Comparison of ENCODE assay signal across 8 mouse cellular contexts in the genomic region with DNA sequence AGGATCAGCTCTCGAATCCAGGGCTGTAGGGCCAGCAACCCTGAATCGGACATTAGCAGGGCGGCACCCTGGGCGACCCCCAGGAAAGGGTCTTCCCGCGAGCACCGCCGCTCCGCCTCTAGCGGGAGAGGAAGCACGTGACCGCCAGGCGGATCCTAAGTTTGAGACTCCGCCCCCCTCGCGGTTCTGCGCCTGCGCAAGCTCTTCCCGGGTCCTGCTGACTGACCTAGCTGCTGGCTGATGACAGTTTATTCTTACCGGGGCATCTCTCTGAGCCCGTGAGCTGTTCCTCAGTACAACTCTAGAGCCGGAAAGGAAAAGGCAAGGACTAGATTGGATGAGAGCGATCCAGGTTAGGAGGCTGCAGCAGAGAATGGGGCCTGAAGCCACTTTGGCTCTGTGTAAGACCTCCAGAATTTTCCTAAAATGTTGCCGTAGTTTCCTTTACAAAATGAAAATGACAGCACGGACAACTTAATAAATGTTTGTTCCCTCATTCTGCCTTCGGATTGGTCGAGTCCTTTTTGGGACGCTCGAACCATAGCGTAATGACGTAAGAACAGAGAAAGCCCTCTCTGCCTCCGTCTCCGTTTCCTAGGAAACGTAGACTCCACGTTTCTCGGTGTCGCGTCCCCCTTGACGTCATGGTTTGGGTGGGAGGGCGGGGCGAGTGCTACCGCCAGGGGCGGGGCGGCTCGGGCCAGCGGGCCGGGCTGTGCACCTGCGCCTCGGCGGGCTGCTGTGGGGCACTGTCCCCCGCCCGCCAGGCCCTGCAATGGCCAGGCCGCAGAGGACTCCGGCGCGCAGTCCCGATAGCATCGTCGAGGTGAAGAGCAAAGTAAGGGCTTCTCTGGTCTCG. TPM values are rescaled to one million over a fixed set of nuclear protein-coding genes. Genes with fewer than 3 reads are reported as not detected.
DNase-seq lines count a peak whose midpoint lies in the region; ATAC-seq and TF ChIP-seq lines count a peak whose summit lies in the region.

A gene (minus strand): TSS at position 137 of the 859 bp plus-strand sequence.
A gene (plus strand): TSS at position 183 of the 859 bp plus-strand sequence.

- 0% methylated on average over 53 of the region's 60 CpGs for WGBS in embryonic facial prominence, embryonic 14.5 days
- under 1% methylated on average over 60 of the region's 60 CpGs for whole genome bisulfite sequencing in limb, embryonic 14.5 days
- under 1% methylated on average over 60 of the region's 60 CpGs for WGBS in midbrain, postnatal 0 days

- peak; percentile 95 for DNase-seq in 3T3-L1 (ENCODE audit: low read depth, low spot score)
- DNase-seq in adrenal gland, postnatal 4 days (ENCODE audit: low spot score in 2 of 2): peak; percentile 90 to 94
- DNase-seq in embryonic facial prominence, embryonic 14.5 days (ENCODE audit: low spot score): peak; percentile 96
- DNase-seq in heart, adult 8-10 months (ENCODE audit: low spot score): peak; percentile 94
- DNase-seq in kidney, adult 9 months: peak; percentile 97
- DNase-seq in limb, embryonic 14.5 days (ENCODE audit: low spot score): peak; percentile 97
- DNase-seq in midbrain, postnatal 0 days (ENCODE audit: low spot score): peak; percentile 96
- DNase-seq in spleen, postnatal 14 days (ENCODE audit: low spot score in 2 of 2): peak; percentile 96

- TF ChIP-seq CTCF in midbrain, postnatal 0 days (IDR thresholded peaks at IDR 0.05): peak; percentile 19; the same call in 1 of the 2 replicates

- TF ChIP-seq POLR2A in limb, embryonic 14.5 days (IDR thresholded peaks at IDR 0.05; ENCODE audit: borderline replicate concordance, extremely low read depth, insufficient read depth, insufficient read length): 0 out of 2 replicates have a peak, but pooled peaks have one; percentile 50

- no peaks in the 10 kb centered on the region for H3K27me3 ChIP-seq in embryonic facial prominence, embryonic 14.5 days (replicated peaks; ENCODE audit: control insufficient read depth, insufficient read depth, low read length)
- H3K27me3 ChIP-seq in limb, embryonic 14.5 days (ENCODE audit: control insufficient read depth, insufficient read depth, low read length): no peaks in the 10 kb centered on the region
- H3K27me3 ChIP-seq in midbrain, postnatal 0 days (ENCODE audit: insufficient read depth, low read length): no peaks in the 10 kb centered on the region

- H3K4me3 ChIP-seq in embryonic facial prominence, embryonic 14.5 days (ENCODE audit: low read depth, low read length): peak within 1 kb of the TSS; percentile 74
- peak within 1 kb of the TSS; percentile 63 for H3K4me3 ChIP-seq in limb, embryonic 14.5 days (replicated peaks; ENCODE audit: low read length)
- H3K4me3 ChIP-seq in midbrain, postnatal 0 days (ENCODE audit: low read depth, low read length): peak within 1 kb of the TSS; percentile 67

- H3K4me1 ChIP-seq in embryonic facial prominence, embryonic 14.5 days (ENCODE audit: control insufficient read depth, insufficient read depth, low read length): peaks cover 6% of the 10 kb centered on the region; the same call in 1 of the 2 replicates
- peaks cover 7% of the 10 kb centered on the region; the same call in 1 of the 2 replicates for H3K4me1 ChIP-seq in limb, embryonic 14.5 days (ENCODE audit: control insufficient read depth, insufficient read depth, low read length)
- 0 out of 2 replicates have a peak, but pooled peaks cover 10% of the 10 kb centered on the region for H3K4me1 ChIP-seq in midbrain, postnatal 0 days (ENCODE audit: insufficient read depth, low read length)

- peak within 1 kb of the TSS; percentile 67 for H3K9ac ChIP-seq in embryonic facial prominence, embryonic 14.5 days (ENCODE audit: low read depth, low read length)
- H3K9ac ChIP-seq in limb, embryonic 14.5 days (ENCODE audit: low read depth, low read length, severe bottlenecking): peak within 1 kb of the TSS; percentile 58
- peak within 1 kb of the TSS; percentile 65 for H3K9ac ChIP-seq in midbrain, postnatal 0 days (replicated peaks; ENCODE audit: low read length, poor library complexity, severe bottlenecking)

- peak; percentile 82 for ATAC-seq in embryonic facial prominence, embryonic 14.5 days (ENCODE audit: low read depth)
- ATAC-seq in limb, embryonic 14.5 days (ENCODE audit: low FRiP score, low read depth): peak; percentile 90
- ATAC-seq in midbrain, postnatal 0 days (ENCODE audit: low FRiP score): peak; percentile 79

- H3K4me2 ChIP-seq in embryonic facial prominence, embryonic 14.5 days (ENCODE audit: low read depth, low read length): peak within 1 kb of the TSS; percentile 67
- H3K4me2 ChIP-seq in limb, embryonic 14.5 days (replicated peaks; ENCODE audit: low read depth, low read length, severe bottlenecking): peak within 1 kb of the TSS; percentile 74
- peak within 1 kb of the TSS; percentile 96 for H3K4me2 ChIP-seq in midbrain, postnatal 0 days (ENCODE audit: low read depth, low read length, poor library complexity, severe bottlenecking)

- peaks cover 41% of the 10 kb centered on the region for H3K36me3 ChIP-seq in embryonic facial prominence, embryonic 14.5 days (ENCODE audit: control insufficient read depth, insufficient read depth, low read length)
- peaks cover 42% of the 10 kb centered on the region for H3K36me3 ChIP-seq in limb, embryonic 14.5 days (ENCODE audit: control insufficient read depth, insufficient read depth, low read length)
- H3K36me3 ChIP-seq in midbrain, postnatal 0 days (ENCODE audit: insufficient read depth, low read length): peaks cover 40% of the 10 kb centered on the region

- H3K9me3 ChIP-seq in embryonic facial prominence, embryonic 14.5 days (ENCODE audit: control insufficient read depth, low read length): no peaks in the 10 kb centered on the region
- no peaks in the 10 kb centered on the region for H3K9me3 ChIP-seq in limb, embryonic 14.5 days (ENCODE audit: control insufficient read depth, low read length)
- no peaks in the 10 kb centered on the region for H3K9me3 ChIP-seq in midbrain, postnatal 0 days (ENCODE audit: low read length)

- H3K27ac ChIP-seq in embryonic facial prominence, embryonic 14.5 days (replicated peaks; ENCODE audit: low read depth, low read length): peak within 1 kb of the TSS; percentile 93
- H3K27ac ChIP-seq in limb, embryonic 14.5 days (replicated peaks; ENCODE audit: low read depth, low read length): peak within 1 kb of the TSS; percentile 86
- H3K27ac ChIP-seq in midbrain, postnatal 0 days (ENCODE audit: low read depth, low read length): peak within 1 kb of the TSS; percentile 86

RNA-seq across cellular contexts. Expression of the first gene that starts in this region (rescaled TPM):
- total RNA-seq in adrenal gland, postnatal 4 days (2021): 10 to 100 TPM; 32.2 to 36.0 TPM
- polyA plus RNA-seq in embryonic facial prominence, embryonic 14.5 days (2014; fragmentation: Nextera tagmentation; extraction: Ambion mirVana): 56.4 and 58.7 TPM in 2 replicates
- 10 to 100 TPM; 10.2 to 11.5 (median 10.5) TPM for total RNA-seq in heart, adult 8-10 months (2022)
- 52.8 and 68.4 TPM in 2 replicates for polyA plus RNA-seq in limb, embryonic 14.5 days (2012; rRNA removed)
- polyA plus RNA-seq in limb, embryonic 14.5 days (2014; fragmentation: Nextera tagmentation; extraction: Ambion mirVana): 62.0 and 72.1 TPM in 2 replicates
- 20.6 and 32.0 TPM in 2 replicates for total RNA-seq in midbrain, postnatal 0 days (2014; rRNA removed)
- 84.7 and 93.0 TPM in 2 replicates for polyA plus RNA-seq in midbrain, postnatal 0 days (2015; fragmentation: Nextera tagmentation; extraction: Ambion mirVana)

RNA-seq across cellular contexts. Expression of the second gene that starts in this region (rescaled TPM):
- 10 to 100 TPM; 10.8 TPM for total RNA-seq in adrenal gland, postnatal 4 days (2021)
- polyA plus RNA-seq in embryonic facial prominence, embryonic 14.5 days (2014; fragmentation: Nextera tagmentation; extraction: Ambion mirVana): 17.8 and 18.4 TPM in 2 replicates
- 1 to 10 TPM; 5.9 to 8.1 (median 7.0) TPM for total RNA-seq in heart, adult 8-10 months (2022)
- 17.9 and 28.4 TPM in 2 replicates for polyA plus RNA-seq in limb, embryonic 14.5 days (2012; rRNA removed)
- 18.4 and 19.3 TPM in 2 replicates for polyA plus RNA-seq in limb, embryonic 14.5 days (2014; fragmentation: Nextera tagmentation; extraction: Ambion mirVana)
- 99.3 and 110 TPM in 2 replicates for total RNA-seq in midbrain, postnatal 0 days (2014; rRNA removed)
- 71.4 and 73.4 TPM in 2 replicates for polyA plus RNA-seq in midbrain, postnatal 0 days (2015; fragmentation: Nextera tagmentation; extraction: Ambion mirVana)

Comparison
In these comparisons a context has a peak if more than half of its experiments do, and no peak if none do; other contexts are left out.
1. Peak in every context shown above with its lines: DNase-seq, ATAC-seq, H3K4me3 ChIP-seq and H3K27ac ChIP-seq.